ENCODE assay signal across 9 mouse cellular contexts in the genomic region with DNA sequence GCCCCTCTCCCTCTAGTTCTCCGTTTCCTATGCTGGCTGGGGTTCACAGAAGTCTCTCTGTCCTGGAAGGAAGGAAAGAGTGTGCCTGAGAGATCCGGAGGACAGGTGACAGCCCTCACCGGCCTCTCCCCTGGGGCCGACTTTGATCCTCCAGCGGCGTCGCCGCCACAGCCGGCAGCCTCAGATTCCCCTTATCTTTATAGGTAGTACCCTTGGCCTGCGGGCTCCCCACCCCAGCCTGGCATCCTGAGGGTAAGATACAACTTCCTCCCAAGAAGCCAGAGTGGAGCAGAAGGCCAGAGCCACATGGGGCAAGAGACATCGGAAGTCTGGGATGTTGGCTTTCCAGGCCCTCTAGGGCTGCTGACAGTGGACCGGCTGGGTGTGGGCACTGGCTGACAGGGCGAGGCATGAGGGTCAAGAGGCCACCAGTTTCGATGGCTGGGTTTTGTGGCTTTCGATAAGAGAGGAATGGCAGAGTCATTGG. TPM values are rescaled to one million over a fixed set of nuclear protein-coding genes. Genes with fewer than 3 reads are reported as not detected.
DNase-seq lines count a peak whose midpoint lies in the region; ATAC-seq and TF ChIP-seq lines count a peak whose summit lies in the region.
"Had no signal": no experiment of that assay in that cellular context is flagged by ENCODE, and none has a peak within 500 bp of the region (broad histone marks: within the 10 kb centered on the region; RNA-seq: fewer than 3 reads in every experiment).

No protein-coding gene starts in this region.

- H3K27me3 ChIP-seq in heart, embryonic 16.5 days (ENCODE audit: control insufficient read depth, insufficient read depth, low read length): peaks cover 23% of the 10 kb centered on the region
- H3K27me3 ChIP-seq in ES-Bruce4 (ENCODE audit: control insufficient read depth, insufficient read depth, low read length, poor library complexity, severe bottlenecking): no peaks in the 10 kb centered on the region
- H3K27me3 ChIP-seq in hindbrain, embryonic 13.5 days: peaks cover 72% of the 10 kb centered on the region
- peaks cover 34% of the 10 kb centered on the region for H3K27me3 ChIP-seq in forebrain, embryonic 15.5 days

- intact Hi-C loops in heart, postnatal 36 days (cut with DNase I): no loop called here

- no peaks in the 10 kb centered on the region for H3K9me3 ChIP-seq in heart, embryonic 16.5 days (replicated peaks; ENCODE audit: control insufficient read depth, low read length)
- H3K9me3 ChIP-seq in ES-Bruce4 (replicated peaks; ENCODE audit: control insufficient read depth, insufficient read depth, low read length, poor library complexity, severe bottlenecking): no peaks in the 10 kb centered on the region
- no peaks in the 10 kb centered on the region for H3K9me3 ChIP-seq in hindbrain, embryonic 13.5 days
- no peaks in the 10 kb centered on the region for H3K9me3 ChIP-seq in forebrain, embryonic 15.5 days

- peaks cover 30% of the 10 kb centered on the region for H3K4me1 ChIP-seq in heart, embryonic 16.5 days (ENCODE audit: control insufficient read depth, insufficient read depth, low read length)
- H3K4me1 ChIP-seq in ES-Bruce4 (ENCODE audit: control insufficient read depth, insufficient read depth, low read length): peaks cover 29% of the 10 kb centered on the region
- H3K4me1 ChIP-seq in hindbrain, embryonic 13.5 days (replicated peaks): peaks cover 41% of the 10 kb centered on the region
- peaks cover 11% of the 10 kb centered on the region for H3K4me1 ChIP-seq in forebrain, embryonic 15.5 days

- peak overlapping the region; percentile 52 for H3K4me2 ChIP-seq in heart, embryonic 16.5 days (ENCODE audit: low read depth, low read length)
- peak overlapping the region; percentile 16; the same call in 1 of the 2 replicates for H3K4me2 ChIP-seq in hindbrain, embryonic 13.5 days
- no peak overlapping the region for H3K4me2 ChIP-seq in forebrain, embryonic 15.5 days (replicated peaks)

- peak overlapping the region; percentile 50 for H3K9ac ChIP-seq in heart, embryonic 16.5 days (ENCODE audit: low read length)
- peak overlapping the region; percentile 69 for H3K9ac ChIP-seq in ES-Bruce4 (ENCODE audit: low read depth, poor library complexity, severe bottlenecking)
- H3K9ac ChIP-seq in hindbrain, embryonic 13.5 days: peak overlapping the region; percentile 6; the same call in 1 of the 2 replicates
- no peak overlapping the region for H3K9ac ChIP-seq in forebrain, embryonic 15.5 days (replicated peaks)

- H3K4me3 ChIP-seq in heart, embryonic 16.5 days (ENCODE audit: low read length): no peak overlapping the region
- H3K4me3 ChIP-seq in ES-Bruce4 (ENCODE audit: low read depth, low read length): peak overlapping the region; percentile 8
- H3K4me3 ChIP-seq in hindbrain, embryonic 13.5 days: no peak overlapping the region
- no peak overlapping the region for H3K4me3 ChIP-seq in forebrain, embryonic 15.5 days

- 8% methylated on average over 15 of the region's 15 CpGs for WGBS in heart, embryonic 16.5 days
- WGBS in hindbrain, embryonic 13.5 days: 13% methylated on average over 15 of the region's 15 CpGs
- WGBS in forebrain, embryonic 15.5 days: 31% methylated on average over 15 of the region's 15 CpGs

- H3K27ac ChIP-seq in heart, embryonic 16.5 days (ENCODE audit: low read length): no peak overlapping the region
- H3K27ac ChIP-seq in ES-Bruce4 (ENCODE audit: insufficient read depth, low read length): peak overlapping the region; percentile 88
- H3K27ac ChIP-seq in hindbrain, embryonic 13.5 days: no peak overlapping the region
- H3K27ac ChIP-seq in forebrain, embryonic 15.5 days (replicated peaks): no peak overlapping the region

- no peak for TF ChIP-seq POLR2A in ES-Bruce4 (IDR thresholded peaks at IDR 0.05; ENCODE audit: insufficient read depth, low read length)

- H3K36me3 ChIP-seq in heart, embryonic 16.5 days (ENCODE audit: control insufficient read depth, insufficient read depth): no peaks in the 10 kb centered on the region
- H3K36me3 ChIP-seq in ES-Bruce4 (ENCODE audit: control insufficient read depth, insufficient read depth, low read length, poor library complexity, severe bottlenecking): no peaks in the 10 kb centered on the region
- no peaks in the 10 kb centered on the region for H3K36me3 ChIP-seq in hindbrain, embryonic 13.5 days
- no peaks in the 10 kb centered on the region for H3K36me3 ChIP-seq in forebrain, embryonic 15.5 days

- no peak; the same call in 1 of the 2 replicates for TF ChIP-seq EP300 in ES-Bruce4 (IDR thresholded peaks at IDR 0.05; ENCODE audit: insufficient read depth, low read depth, low read length)

- no peak for DNase-seq in heart, postnatal 36 days
- DNase-seq in lung, postnatal 25 days (ENCODE audit: low spot score): peak; percentile 61
- DNase-seq in gastrocnemius, adult 8-10 months (ENCODE audit: low spot score in 2 of 2): no peak
- DNase-seq in kidney, postnatal 4 days: no peak
- DNase-seq: right cerebral cortex, postnatal 14 days had no signal

- TF ChIP-seq CTCF in ES-Bruce4 (IDR thresholded peaks at IDR 0.05; ENCODE audit: low read depth, low read length): no peak

- ATAC-seq in heart, embryonic 16.5 days (replicated peaks; ENCODE audit: extremely low read depth, insufficient read depth, low FRiP score): no peak
- no peak for ATAC-seq in hindbrain, embryonic 13.5 days (ENCODE audit: low FRiP score)
- ATAC-seq in forebrain, embryonic 15.5 days (replicated peaks): no peak

RNA-seq across cellular contexts. Expression of gene Epha2, which starts 13.5 kb away (rescaled TPM):
- polyA plus RNA-seq in heart, embryonic 16.5 days (2015; fragmentation: Nextera tagmentation; extraction: Ambion mirVana): 3.1 and 3.9 TPM in 2 replicates
- total RNA-seq in heart, postnatal 36 days (2021): 1 to 10 TPM; 5.4 to 7.0 TPM
- polyA plus RNA-seq in ES-Bruce4 (2011; ENCODE audit: insufficient read depth, insufficient read length, low read depth, missing spikeins): 44.7 and 51.3 TPM in 2 replicates
- 1.5 and 1.8 TPM in 2 replicates for polyA plus RNA-seq in hindbrain, embryonic 13.5 days (2015; fragmentation: Nextera tagmentation; extraction: Ambion mirVana)
- total RNA-seq in gastrocnemius, adult 8-10 months (2022): 1 to 10 TPM in 3 of 4 experiments, under 1 TPM in 1; 0.85 to 2.0 (median 1.8) TPM
- 1.0 and 1.1 TPM in 2 replicates for polyA plus RNA-seq in forebrain, embryonic 15.5 days (2015; fragmentation: Nextera tagmentation; extraction: Ambion mirVana)

RNA-seq across cellular contexts. Expression of gene Arhgef19, which starts 48.3 kb away (rescaled TPM):
- 2.3 and 4.0 TPM in 2 replicates for polyA plus RNA-seq in heart, embryonic 16.5 days (2015; fragmentation: Nextera tagmentation; extraction: Ambion mirVana)
- total RNA-seq in heart, postnatal 36 days (2021): 10 to 100 TPM; 22.2 to 39.7 TPM
- polyA plus RNA-seq in ES-Bruce4 (2011; ENCODE audit: insufficient read depth, insufficient read length, low read depth, missing spikeins): 7.5 and 8.3 TPM in 2 replicates
- 1.4 TPM in 2 replicates for polyA plus RNA-seq in hindbrain, embryonic 13.5 days (2015; fragmentation: Nextera tagmentation; extraction: Ambion mirVana)
- total RNA-seq in gastrocnemius, adult 8-10 months (2022): 1 to 10 TPM in 1 of 4 experiments, under 1 TPM in 3; 0.10 to 1.1 (median 0.22) TPM
- 1.3 TPM in 2 replicates for polyA plus RNA-seq in forebrain, embryonic 15.5 days (2015; fragmentation: Nextera tagmentation; extraction: Ambion mirVana)
